Mouse (Mus musculus) hindbrain, embryonic 12.5 days (tissue): ENCODE data around the gene Arhgef33. TPM values are rescaled to one million over a fixed set of nuclear protein-coding genes. Genes with fewer than 3 reads are reported as not detected.

Experiments used
- ATAC-seq: fragments of 200-750 bp; cut with Nextera tagmentation; 2 replicates; pipeline ENCODE4 v1.8.0; 2017; ENCODE audit warnings: moderate TSS enrichment; ENCODE audit not compliant: low FRiP score
- H3K27ac ChIP-seq: fragments of 300-500 bp; sonication (generic); 2 replicates; pipeline ENCODE4 v1.5.1; 2016; ENCODE audit warnings: mild to moderate bottlenecking
- H3K27me3 ChIP-seq: fragments of 300-500 bp; sonication (generic); 2 replicates; pipeline ENCODE4 v1.6.1; 2016; ENCODE audit warnings: mild to moderate bottlenecking
- H3K36me3 ChIP-seq: fragments of 300-500 bp; sonication (generic); 2 replicates; pipeline ENCODE4 v1.6.1; 2016; ENCODE audit warnings: mild to moderate bottlenecking
- H3K4me1 ChIP-seq: fragments of 300-500 bp; sonication (generic); 2 replicates; pipeline ENCODE4 v1.6.1; 2016
- H3K4me2 ChIP-seq: fragments of 300-500 bp; sonication (generic); replicated peaks from 2 replicates; pipeline ENCODE4 v1.6.1; 2016; ENCODE audit warnings: mild to moderate bottlenecking
- H3K4me3 ChIP-seq: fragments of 300-500 bp; sonication (generic); 2 replicates; pipeline ENCODE4 v1.5.1; 2016; ENCODE audit warnings: mild to moderate bottlenecking
- H3K9ac ChIP-seq: fragments of 300-500 bp; sonication (generic); 2 replicates; pipeline ENCODE4 v1.6.1; 2016; ENCODE audit warnings: mild to moderate bottlenecking, moderate library complexity
- H3K9me3 ChIP-seq: fragments of 300-500 bp; sonication (generic); replicated peaks from 2 replicates; pipeline ENCODE4 v1.6.1; 2016; ENCODE audit warnings: mild to moderate bottlenecking
- WGBS: fragments of 180-500 bp; shearing (Covaris S2); methylation state at CpG from one replicate; pipeline ENCODE4 v1.1.7; 2016; 5-methylcytosine and 5-hydroxymethylcytosine counted together
- polyA plus RNA-seq: library from polyadenylated mRNA; unstranded; fragments of >200 nt; fragmentation: Nextera tagmentation; extraction: Ambion mirVana; gene quantifications from 2 replicates; pipeline ENCODE4 v1.2.1, GENCODE M21; 2016

Gene Arhgef33
- polyA plus RNA-seq, 1 experiment from 2014 or later: 1.2 TPM

DNA sequence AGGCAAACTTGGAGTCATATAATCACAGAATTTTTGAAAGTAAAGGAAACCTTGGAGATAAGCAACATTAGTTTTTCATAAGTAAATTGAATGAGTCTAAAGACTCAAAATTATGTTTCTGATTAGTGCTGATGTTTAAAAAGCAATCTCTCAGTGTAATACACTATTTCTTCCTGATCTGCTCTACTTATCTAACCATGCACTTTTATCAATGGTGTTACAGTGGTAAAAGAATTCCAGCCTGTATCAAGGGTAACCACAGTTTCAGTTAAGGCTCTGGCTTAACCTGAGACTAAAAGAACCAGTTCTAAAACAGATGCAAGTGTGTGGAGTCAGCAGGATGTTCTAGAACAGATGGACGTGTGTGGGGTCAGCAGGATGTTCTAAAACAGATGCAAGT lies 113.8 kb downstream of the Arhgef33 start:
- Histone ChIP-seq H3K9me3 (no peaks in the 10 kb centered on the region), H3K9ac (no peak overlapping the region), H3K36me3 (peaks cover 40% of the 10 kb centered on the region), H3K4me3 (no peak overlapping the region), H3K27ac (no peak overlapping the region), H3K4me1 (no peaks in the 10 kb centered on the region), H3K4me2 (no peak overlapping the region), H3K27me3 (no peaks in the 10 kb centered on the region)
- ATAC-seq: no peak
- WGBS: 97% methylated on average over 1 of the region's 1 CpGs

DNA sequence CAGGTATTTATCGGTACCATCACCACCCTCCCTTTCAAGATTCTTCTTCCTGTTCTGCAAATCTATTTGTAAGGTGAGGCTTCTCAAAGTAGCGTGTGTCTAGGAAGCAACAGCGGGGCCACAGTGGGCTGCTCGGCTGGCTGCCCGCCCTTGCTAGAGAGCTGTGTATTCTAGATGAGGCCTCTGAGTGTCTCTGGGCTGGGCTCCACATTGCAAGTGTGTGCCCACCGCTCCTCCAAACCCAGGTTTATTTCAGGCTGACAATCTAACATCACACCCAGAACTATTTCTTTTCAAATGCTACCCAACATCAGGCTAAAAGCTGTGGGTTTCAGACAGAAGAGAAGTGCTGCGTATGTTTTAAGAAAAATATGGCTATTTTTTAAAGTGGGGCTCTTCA lies 119.0 kb downstream of the Arhgef33 start:
- 91% methylated on average over 7 of the region's 7 CpGs for WGBS
- no peak for ATAC-seq
- peaks cover 18% of the 10 kb centered on the region for H3K36me3 ChIP-seq

DNA sequence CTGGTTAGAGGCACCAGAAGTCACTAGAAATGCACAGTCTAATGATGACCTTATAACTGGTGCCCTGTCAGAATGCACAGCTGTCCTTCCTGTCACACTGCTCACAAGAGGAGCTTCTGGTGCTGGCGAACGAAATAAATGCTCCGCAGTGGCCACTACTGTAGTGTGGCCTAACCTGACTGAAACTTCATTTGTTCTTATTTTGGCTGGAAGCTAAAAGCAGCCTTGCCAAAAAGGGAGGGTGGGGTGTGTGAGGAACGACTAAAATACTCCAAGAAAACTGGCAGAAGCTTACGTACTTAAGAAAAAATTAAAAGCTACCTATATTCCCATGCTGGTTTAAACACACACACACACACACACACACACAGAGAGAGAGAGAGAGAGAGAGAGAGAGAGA lies 119.7 kb downstream of the Arhgef33 start:
- WGBS: 86% methylated on average over 5 of the region's 5 CpGs
- Histone ChIP-seq H3K36me3 (peaks cover 19% of the 10 kb centered on the region), H3K27ac (no peak overlapping the region), H3K4me1 (no peaks in the 10 kb centered on the region), H3K9ac (no peak overlapping the region), H3K9me3 (no peaks in the 10 kb centered on the region), H3K4me3 (no peak overlapping the region), H3K4me2 (no peak overlapping the region), H3K27me3 (no peaks in the 10 kb centered on the region)
- no peak for ATAC-seq

More for the DNA sequence above, 119.0 kb downstream of the Arhgef33 start:
- H3K4me1 ChIP-seq: no peaks in the 10 kb centered on the region
- no peak overlapping the region for H3K27ac ChIP-seq
- H3K4me2 ChIP-seq: no peak overlapping the region
- H3K4me3 ChIP-seq: no peak overlapping the region
- no peak overlapping the region for H3K9ac ChIP-seq
- H3K9me3 ChIP-seq: no peaks in the 10 kb centered on the region
- no peaks in the 10 kb centered on the region for H3K27me3 ChIP-seq

DNA sequence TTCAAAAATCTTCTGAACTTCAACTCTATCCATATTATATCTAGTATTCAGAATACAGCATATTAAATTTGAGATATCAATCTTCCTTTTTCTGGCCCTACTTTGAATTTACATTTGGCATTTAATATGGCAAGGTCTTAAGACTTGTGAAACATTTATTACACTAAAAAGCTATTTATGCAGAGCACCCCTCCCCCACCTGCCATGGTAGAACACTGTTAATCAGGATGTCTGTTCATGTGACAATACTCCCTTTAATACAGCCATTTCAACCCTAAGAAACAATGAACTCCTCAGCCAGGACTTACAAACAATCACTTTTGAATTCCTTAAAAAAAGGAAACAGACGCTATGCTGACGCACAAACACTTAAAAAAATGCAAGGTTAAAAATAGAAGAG lies 120.8 kb downstream of the Arhgef33 start:
- H3K36me3 ChIP-seq: peaks cover 15% of the 10 kb centered on the region
- ATAC-seq: no peak
- 66% methylated on average over 2 of the region's 2 CpGs for WGBS

DNA sequence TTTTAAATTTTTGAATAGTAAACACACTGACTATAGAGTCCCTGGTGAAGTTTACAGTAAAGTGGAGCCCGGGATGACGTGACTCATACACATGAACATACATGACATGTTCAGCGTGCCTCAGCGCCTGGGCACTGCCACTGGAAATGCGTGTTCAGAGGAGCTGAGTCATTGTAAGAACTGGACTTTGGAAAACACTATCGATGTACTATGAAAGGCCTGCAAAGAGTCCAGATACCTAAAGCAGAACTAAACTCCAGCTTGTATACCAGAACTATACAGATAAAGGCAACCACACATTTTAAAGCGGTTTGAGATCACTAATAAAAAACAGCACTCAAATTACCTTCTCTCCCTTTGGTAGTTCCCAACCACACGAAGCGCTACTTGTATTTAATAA lies 124.8 kb downstream of the Arhgef33 start:
- Histone ChIP-seq H3K4me2 (no peak overlapping the region), H3K27me3 (no peaks in the 10 kb centered on the region), H3K9me3 (no peaks in the 10 kb centered on the region), H3K27ac (no peak overlapping the region), H3K36me3 (peaks cover 28% of the 10 kb centered on the region), H3K9ac (no peak overlapping the region), H3K4me3 (no peak overlapping the region), H3K4me1 (no peaks in the 10 kb centered on the region)
- 96% methylated on average over 9 of the region's 9 CpGs for WGBS
- ATAC-seq: no peak

More for the DNA sequence above, 120.8 kb downstream of the Arhgef33 start:
- Histone ChIP-seq H3K4me2 (no peak overlapping the region), H3K27me3 (no peaks in the 10 kb centered on the region), H3K9ac (no peak overlapping the region), H3K4me1 (no peaks in the 10 kb centered on the region), H3K9me3 (no peaks in the 10 kb centered on the region), H3K4me3 (no peak overlapping the region), H3K27ac (no peak overlapping the region)

DNA sequence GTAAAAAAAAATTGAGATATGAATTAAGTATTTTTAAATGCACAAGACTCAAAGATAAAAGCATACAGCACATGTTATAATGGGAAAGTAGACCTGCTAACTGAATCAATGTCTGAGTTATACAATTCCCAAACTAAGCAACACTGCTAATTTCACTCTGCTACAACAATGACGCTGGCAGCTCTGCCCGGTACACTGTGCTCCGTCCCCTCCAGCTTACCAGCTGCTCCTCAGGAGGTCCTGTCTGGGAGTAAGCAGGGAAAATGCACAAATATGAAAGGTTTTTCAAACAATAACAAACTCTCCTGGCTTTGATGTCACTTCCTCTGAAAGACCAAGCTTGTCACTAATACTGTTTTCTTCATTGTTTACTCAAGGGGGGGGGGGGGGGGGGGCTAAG lies 127.2 kb downstream of the Arhgef33 start:
- 80% methylated on average over 3 of the region's 3 CpGs for WGBS
- Histone ChIP-seq H3K9me3 (no peaks in the 10 kb centered on the region), H3K4me3 (no peak overlapping the region), H3K9ac (no peak overlapping the region), H3K4me2 (no peak overlapping the region), H3K27ac (no peak overlapping the region), H3K27me3 (no peaks in the 10 kb centered on the region), H3K36me3 (peaks cover 39% of the 10 kb centered on the region), H3K4me1 (no peaks in the 10 kb centered on the region)
- ATAC-seq: no peak

DNA sequence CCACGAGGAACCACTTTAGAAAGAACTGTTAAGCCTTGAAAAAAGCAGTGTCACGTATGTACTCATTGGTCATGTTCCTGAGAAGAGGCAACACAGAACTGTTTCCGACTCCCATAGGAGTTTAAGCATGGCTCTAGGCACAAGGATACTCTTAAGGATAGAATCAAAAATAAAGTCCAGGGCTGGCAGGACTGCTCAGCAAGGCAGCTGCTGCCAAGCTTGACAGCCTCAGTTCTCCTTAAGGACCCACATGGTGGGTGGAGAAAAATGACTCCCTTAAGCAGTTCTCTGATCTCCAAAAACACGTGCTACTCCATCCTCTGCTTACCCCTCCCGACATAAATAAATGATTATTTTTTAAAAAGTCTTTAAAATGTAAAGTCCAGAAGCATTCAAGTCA lies 128.5 kb downstream of the Arhgef33 start:
- no peak overlapping the region for H3K4me3 ChIP-seq
- no peak overlapping the region for H3K4me2 ChIP-seq
- H3K27ac ChIP-seq: no peak overlapping the region
- no peaks in the 10 kb centered on the region for H3K4me1 ChIP-seq
- H3K27me3 ChIP-seq: no peaks in the 10 kb centered on the region
- no peak overlapping the region for H3K9ac ChIP-seq
- ATAC-seq: no peak
- no peaks in the 10 kb centered on the region for H3K9me3 ChIP-seq
- 88% methylated on average over 5 of the region's 5 CpGs for WGBS
- peaks cover 37% of the 10 kb centered on the region for H3K36me3 ChIP-seq

DNA sequence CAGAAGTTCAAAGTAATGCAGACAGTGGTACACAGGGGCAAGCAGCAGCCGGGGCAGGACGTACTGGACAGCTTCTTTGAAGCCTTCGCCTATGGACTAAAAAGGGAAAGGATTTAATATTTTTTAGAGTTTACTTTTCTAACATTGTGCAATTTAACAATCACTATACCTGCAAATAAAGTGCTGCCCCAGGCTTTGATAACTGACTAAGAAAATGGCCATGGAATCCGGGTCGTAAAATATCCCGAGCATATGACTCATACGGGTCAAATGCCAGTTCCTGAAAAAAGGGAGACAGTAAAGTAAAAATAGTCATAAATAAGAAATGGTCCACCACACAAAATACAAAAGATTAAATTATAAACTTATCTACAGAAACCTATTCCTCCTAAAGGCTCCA lies 138.2 kb downstream of the Arhgef33 start:
- no peak for ATAC-seq
- no peak overlapping the region for H3K27ac ChIP-seq
- H3K36me3 ChIP-seq: peaks cover 53% of the 10 kb centered on the region
- H3K4me2 ChIP-seq: no peak overlapping the region
- no peaks in the 10 kb centered on the region for H3K4me1 ChIP-seq
- no peak overlapping the region for H3K9ac ChIP-seq
- H3K9me3 ChIP-seq: no peaks in the 10 kb centered on the region
- WGBS: 94% methylated on average over 7 of the region's 7 CpGs
- H3K27me3 ChIP-seq: no peaks in the 10 kb centered on the region
- H3K4me3 ChIP-seq: no peak overlapping the region

DNA sequence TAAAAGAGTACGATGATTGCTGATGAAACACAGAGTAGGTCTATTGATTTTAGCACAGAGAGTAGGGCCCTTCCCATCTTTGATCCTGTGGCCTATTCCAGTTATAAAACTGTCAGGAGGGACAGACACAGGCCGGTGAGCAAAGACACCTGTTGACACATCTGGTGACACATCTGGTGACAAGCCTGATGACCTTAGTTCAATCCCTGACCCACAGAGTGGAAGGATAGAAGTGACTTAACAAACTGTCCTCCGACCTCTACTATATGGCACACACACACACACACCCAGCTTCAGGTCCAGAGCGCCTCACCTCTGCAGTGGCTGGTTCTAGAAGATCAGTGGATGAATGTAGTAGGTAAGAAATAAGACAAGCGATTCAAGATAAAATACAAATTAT lies 139.3 kb downstream of the Arhgef33 start:
- Histone ChIP-seq H3K9ac (no peak overlapping the region), H3K4me2 (no peak overlapping the region), H3K9me3 (no peaks in the 10 kb centered on the region), H3K27ac (no peak overlapping the region), H3K27me3 (no peaks in the 10 kb centered on the region), H3K4me1 (no peaks in the 10 kb centered on the region), H3K4me3 (no peak overlapping the region), H3K36me3 (peaks cover 53% of the 10 kb centered on the region)
- 90% methylated on average over 5 of the region's 5 CpGs for WGBS
- no peak for ATAC-seq

Other genes with a start within 250 kb of the Arhgef33 start
- 112 and 116 TPM in 2 replicates for gene Hnrnpll, start 245.1 kb upstream of the Arhgef33 start, polyA plus RNA-seq
- gene Galm, start 179.9 kb upstream of the Arhgef33 start, polyA plus RNA-seq: 8.5 and 9.1 TPM in 2 replicates
- gene Srsf7, start 100.1 kb upstream of the Arhgef33 start, polyA plus RNA-seq: 592 and 633 TPM in 2 replicates
- 0.14 and 0.30 TPM in 2 replicates for gene Ttc39d, start 99.9 kb upstream of the Arhgef33 start, polyA plus RNA-seq
- gene Gemin6, start 83.0 kb upstream of the Arhgef33 start, polyA plus RNA-seq: 23.2 and 25.6 TPM in 2 replicates
- gene Morn2, start 17.2 kb upstream of the Arhgef33 start, polyA plus RNA-seq: 32.3 and 32.4 TPM in 2 replicates
- 42.7 and 44.6 TPM in 2 replicates for gene Dhx57, start 16.9 kb upstream of the Arhgef33 start, polyA plus RNA-seq
- 1.7 and 2.1 TPM in 2 replicates for gene Gm10190, start 66.1 kb downstream of the Arhgef33 start, polyA plus RNA-seq
- 9.7 and 10.2 TPM in 2 replicates for gene Sos1, start 173.0 kb downstream of the Arhgef33 start, polyA plus RNA-seq